ENCODE assay signal across 7 mouse cellular contexts in genomic region chr4:34336971-34337797, GRCm38 (mm10).
DNase-seq lines count a peak whose midpoint lies in the region; ATAC-seq and TF ChIP-seq lines count a peak whose summit lies in the region.

No protein-coding gene starts in this region.

- ATAC-seq in heart, embryonic 14.5 days (ENCODE audit: insufficient number of reproducible peaks, insufficient read depth, low FRiP score, low read depth), result no peak
- ATAC-seq in megakaryocyte-erythroid progenitor cell, adult 5-6 weeks (replicated peaks; ENCODE audit: low FRiP score, low TSS enrichment, poor library complexity, severe bottlenecking), result peak; percentile 93
- no peak for ATAC-seq in liver, postnatal 0 days

- H3K36me3 ChIP-seq in heart, embryonic 14.5 days (ENCODE audit: control insufficient read depth, insufficient read depth, low read length), result no peaks in the 10 kb centered on the region
- H3K36me3 ChIP-seq in liver, postnatal 0 days (replicated peaks; ENCODE audit: insufficient read depth, low read length), result no peaks in the 10 kb centered on the region

- no peak for TF ChIP-seq CTCF in liver, postnatal 0 days (IDR thresholded peaks at IDR 0.05; ENCODE audit: low read depth)

- DNase-seq in layer of hippocampus, adult 18-20 months (ENCODE audit: low spot score in 2 of 2), result peak; percentile 28 to 36
- DNase-seq in layer of hippocampus, adult 9-10 months (ENCODE audit: low spot score), result no peak
- peak; percentile 66 for DNase-seq in brain, adult 2 months (ENCODE audit: low read depth, low spot score)
- no peak for DNase-seq in adipocyte (ENCODE audit: low spot score)
- DNase-seq in liver, postnatal 0 days, result no peak

- no peak overlapping the region for H3K27ac ChIP-seq in heart, embryonic 14.5 days (replicated peaks in 1 of 2; ENCODE audit: control insufficient read depth in 1 of 2, insufficient read depth in 1 of 2, low read depth in 2 of 2, low read length in 2 of 2)
- H3K27ac ChIP-seq in liver, postnatal 0 days (ENCODE audit: low read depth), result no peak overlapping the region

- WGBS in heart, embryonic 14.5 days, result 23% methylated on average over 14 of the region's 14 CpGs
- 67% methylated on average over 14 of the region's 14 CpGs for WGBS in liver, postnatal 0 days (ENCODE audit: insufficient replicate concordance)

- H3K9me3 ChIP-seq in heart, embryonic 14.5 days (ENCODE audit: control insufficient read depth, low read length), result no peaks in the 10 kb centered on the region
- 0 out of 2 replicates have a peak, but pooled peaks cover 2% of the 10 kb centered on the region for H3K9me3 ChIP-seq in liver, postnatal 0 days (ENCODE audit: low read length)

- H3K4me1 ChIP-seq in heart, embryonic 14.5 days (ENCODE audit: control insufficient read depth in 2 of 2, insufficient read depth in 2 of 2, low read length in 2 of 2), result peaks cover 8 to 9% of the 10 kb centered on the region in 2 experiments; a peak in 3 of 4 replicates
- no peaks in the 10 kb centered on the region for H3K4me1 ChIP-seq in liver, postnatal 0 days (ENCODE audit: insufficient read depth)

- H3K9ac ChIP-seq in heart, embryonic 14.5 days (ENCODE audit: low read length), result peak overlapping the region; percentile 34
- H3K9ac ChIP-seq in liver, postnatal 0 days (replicated peaks), result no peak overlapping the region

- peak overlapping the region; percentile 57 for H3K4me2 ChIP-seq in heart, embryonic 14.5 days (ENCODE audit: low read length)
- no peak overlapping the region for H3K4me2 ChIP-seq in liver, postnatal 0 days (ENCODE audit: low read depth, low read length)

- H3K4me3 ChIP-seq in heart, embryonic 14.5 days (ENCODE audit: control insufficient read depth in 1 of 2, insufficient read depth in 1 of 2, low read depth in 1 of 2, low read length in 2 of 2), result peak overlapping the region in 1 of 2 experiments; percentile 11; a peak in 1 of 4 replicates
- H3K4me3 ChIP-seq in liver, postnatal 0 days (ENCODE audit: low read depth, low read length), result no peak overlapping the region

- H3K27me3 ChIP-seq in heart, embryonic 14.5 days (ENCODE audit: control insufficient read depth, insufficient read depth, low read length), result no peaks in the 10 kb centered on the region
- H3K27me3 ChIP-seq in liver, postnatal 0 days (ENCODE audit: insufficient read depth, low read length), result no peaks in the 10 kb centered on the region

- TF ChIP-seq EP300 in liver, postnatal 0 days (IDR thresholded peaks at IDR 0.05; ENCODE audit: low read depth), result no peak

Comparison
In these comparisons a context has a peak if more than half of its experiments do, and no peak if none do; other contexts are left out.
1. DNase-seq: peak in layer of hippocampus, adult 18-20 months (2 of 2) and brain, adult 2 months (single experiment); none in layer of hippocampus, adult 9-10 months (single experiment), adipocyte (single experiment) and liver, postnatal 0 days (single experiment).